Mouse (Mus musculus) CH12.LX (cell line): ENCODE measurements around the gene Triobp. TPM values are rescaled to one million over a fixed set of nuclear protein-coding genes. Genes with fewer than 3 reads are reported as not detected.

Experiments
- DNase-seq: peaks from one replicate; pipeline ENCODE4 v3.0.0-alpha.2; 2013; ENCODE audit errors: extremely low read depth
- H3K27ac ChIP-seq: 2 replicates; pipeline ENCODE4 v1.5.1; 2012; ENCODE audit warnings: low read depth, mild to moderate bottlenecking, control low read depth, moderate library complexity; ENCODE audit not compliant: insufficient read depth
- H3K27me3 ChIP-seq: replicated peaks from 2 replicates; pipeline ENCODE3; 2012; ENCODE audit warnings: inconsistent platforms
- H3K36me3 ChIP-seq, 2 experiments: replicated peaks in 1 of 2; 2 replicates each; pipeline versions ENCODE3 to v1.6.1; 2012; ENCODE audit warnings: inconsistent platforms in 1 of 2, low read length in 1 of 2, mild to moderate bottlenecking in 1 of 2, mixed read lengths in 1 of 2, moderate library complexity in 1 of 2; ENCODE audit not compliant: control insufficient read depth in 1 of 2, insufficient read depth in 1 of 2
- H3K4me1 ChIP-seq, 2 experiments: 2 replicates each; pipeline ENCODE4 v1.6.1; 2012; ENCODE audit warnings: inconsistent platforms in 1 of 2, moderate library complexity in 1 of 2; ENCODE audit not compliant: insufficient read depth in 2 of 2, control insufficient read depth in 1 of 2
- H3K4me2 ChIP-seq: 2 replicates; pipeline ENCODE4 v1.6.1; 2012; ENCODE audit warnings: low read depth, mild to moderate bottlenecking, control low read depth; ENCODE audit not compliant: poor library complexity, insufficient read depth, severe bottlenecking
- H3K4me3 ChIP-seq, 3 experiments: fragments of 150-350 bp in 1 of 3; sonication (generic) in 1 of 3; replicated peaks in 1 of 3; 2 replicates each; pipeline versions ENCODE3 to v1.5.1; 2011 to 2012; ENCODE audit warnings: low read depth in 2 of 3, low read length in 2 of 3, mild to moderate bottlenecking in 2 of 3, moderate library complexity in 2 of 3, control low read depth in 1 of 3, improper control_type of control experiment in 1 of 3, inconsistent platforms in 1 of 3, mixed read lengths in 1 of 3; ENCODE audit not compliant: poor library complexity in 1 of 3
- H3K79me2 ChIP-seq: replicated peaks from 2 replicates; pipeline ENCODE4 v1.6.1; 2012; ENCODE audit warnings: mild to moderate bottlenecking, moderate library complexity; ENCODE audit not compliant: control insufficient read depth, poor library complexity, insufficient read depth, severe bottlenecking; ENCODE audit errors: extremely low read depth
- H3K9ac ChIP-seq: 2 replicates; pipeline ENCODE4 v1.6.1; 2012; ENCODE audit warnings: low read depth, mild to moderate bottlenecking, control low read depth, moderate library complexity; ENCODE audit not compliant: insufficient read depth
- H3K9me3 ChIP-seq: replicated peaks from 2 replicates; pipeline ENCODE3; 2012; ENCODE audit warnings: low read length, inconsistent platforms, mixed read lengths
- BHLHE40 ChIP-seq: IDR thresholded peaks from 2 replicates; pipeline ENCODE4 v1.6.1; 2011; ENCODE audit warnings: mild to moderate bottlenecking, low read depth, low read length, improper control_type of control experiment
- CHD2 ChIP-seq: IDR thresholded peaks from 2 replicates; pipeline ENCODE4 v1.6.1; 2011; ENCODE audit warnings: low read length, improper control_type of control experiment
- CTCF ChIP-seq, 2 experiments: IDR thresholded peaks in 1 of 2; conservative IDR thresholded peaks in 1 of 2; 2 replicates each; pipeline ENCODE4 v1.5.1; 2011 to 2012; ENCODE audit warnings: low read depth in 2 of 2, low read length in 2 of 2, improper control_type of control experiment in 1 of 2, inconsistent platforms in 1 of 2, mild to moderate bottlenecking in 1 of 2, moderate library complexity in 1 of 2
- ELF1 ChIP-seq: IDR thresholded peaks from 2 replicates; pipeline ENCODE4 v1.6.1; 2014; ENCODE audit warnings: low read depth, mild to moderate bottlenecking, inconsistent platforms, low read length, improper control_type of control experiment
- HCFC1 ChIP-seq: IDR thresholded peaks from 2 replicates; pipeline ENCODE4 v1.6.1; 2012; ENCODE audit warnings: low read depth, mild to moderate bottlenecking, inconsistent platforms, low read length, improper control_type of control experiment
- JUN ChIP-seq: IDR thresholded peaks from 2 replicates; pipeline ENCODE4 v1.6.1; 2011; ENCODE audit warnings: low read depth, mild to moderate bottlenecking, low read length, improper control_type of control experiment, moderate library complexity; ENCODE audit not compliant: insufficient read depth
- JUND ChIP-seq: conservative IDR thresholded peaks from 2 replicates; pipeline ENCODE4 v1.6.1; 2011; ENCODE audit warnings: low read depth, low read length, improper control_type of control experiment
- MXI1 ChIP-seq: IDR thresholded peaks from 2 replicates; pipeline ENCODE4 v1.6.1; 2011; ENCODE audit warnings: mild to moderate bottlenecking, low read depth, low read length, improper control_type of control experiment
- MYC ChIP-seq: IDR thresholded peaks from 2 replicates; pipeline ENCODE4 v1.6.1; 2011; ENCODE audit warnings: low read depth, mild to moderate bottlenecking, improper control_type of control experiment, low read length
- PAX5 ChIP-seq: IDR thresholded peaks from 2 replicates; pipeline ENCODE4 v1.6.1; 2012; ENCODE audit warnings: low read length, inconsistent platforms, mixed read lengths
- POLR2A ChIP-seq: IDR thresholded peaks from 2 replicates; pipeline ENCODE4 v1.6.1; 2011; ENCODE audit warnings: low read depth, mild to moderate bottlenecking, improper control_type of control experiment, low read length
- RAD21 ChIP-seq: IDR thresholded peaks from 2 replicates; pipeline ENCODE4 v1.6.1; 2011; ENCODE audit warnings: low read depth, mild to moderate bottlenecking, low read length, improper control_type of control experiment, moderate library complexity
- RCOR1 ChIP-seq: conservative IDR thresholded peaks from 2 replicates; pipeline ENCODE4 v1.6.1; 2012; ENCODE audit warnings: low read depth, mild to moderate bottlenecking, inconsistent platforms, low read length, improper control_type of control experiment
- SMC3 ChIP-seq: IDR thresholded peaks from 2 replicates; pipeline ENCODE4 v1.6.1; 2011; ENCODE audit warnings: low read depth, low read length, improper control_type of control experiment
- USF1 ChIP-seq: IDR thresholded peaks from 2 replicates; pipeline ENCODE4 v1.6.1; 2014; ENCODE audit warnings: low read depth, mild to moderate bottlenecking, inconsistent platforms, low read length, improper control_type of control experiment
- ZC3H11A ChIP-seq: IDR thresholded peaks from 2 replicates; pipeline ENCODE4 v1.6.1; 2012; ENCODE audit warnings: low read depth, mild to moderate bottlenecking, inconsistent platforms, low read length, improper control_type of control experiment
- dilution Hi-C: fragments of 300-500 bp; cut with MboI; formaldehyde crosslinking; loops from 2 replicates; pipeline ENCODE4 v1.14.3; 2020; ENCODE audit warnings: low sequenced_read_pairs; ENCODE audit not compliant: extremely low pct_unique_long_range_greater_than_20kb, extremely low pct_ligation_motif_present
- in situ Hi-C: fragments of 300-500 bp; cut with MboI; formaldehyde crosslinking; loops from 3 replicates; pipeline ENCODE4 v1.14.3; 2019; ENCODE audit warnings: low sequenced_read_pairs, low pct_ligation_motif_present, low pct_unique_long_range_greater_than_20kb, mixed read lengths
- polyA plus RNA-seq: library from polyadenylated mRNA; unstranded; fragments of >175 nt; gene quantifications from 2 replicates; pipeline ENCODE4 v1.2.1, GENCODE M21; 2012; ENCODE audit warnings: low read depth; ENCODE audit not compliant: insufficient read length
- total RNA-seq, 2 experiments: library from RNA; depleted of rRNA; stranded (reverse); fragments of 300-350 nt in 1 of 2; fragments of >200 nt in 1 of 2; gene quantifications; 2 replicates each; pipeline ENCODE4 v1.2.3; 2012 to 2014

The Triobp gene
- total and polyA plus RNA-seq, 3 experiments = 11.5 to 31.0 (median 25.5) TPM

DNA sequence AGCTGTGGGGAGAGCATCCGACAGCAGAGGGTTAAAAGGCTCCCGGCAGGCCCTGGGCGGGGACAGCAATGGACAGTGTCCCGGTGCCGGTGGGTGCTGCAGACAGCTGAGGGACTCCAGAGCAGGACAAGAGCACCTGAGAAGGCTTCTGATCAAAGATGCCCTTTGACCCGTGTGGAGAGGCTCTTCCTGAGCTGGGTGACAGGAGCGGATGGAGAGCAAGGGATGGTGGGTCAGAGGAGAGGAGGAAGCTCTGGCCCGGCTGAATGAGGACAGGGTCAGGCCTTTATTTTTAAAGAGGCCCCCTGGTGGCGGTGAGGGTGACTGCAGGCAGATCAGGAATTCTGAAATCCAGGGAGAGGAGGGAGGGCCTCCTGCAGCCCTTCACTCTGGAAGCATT lies 4.9 kb upstream of the Triobp start:
- H3K36me3 ChIP-seq = peaks cover 37 to 55% of the 10 kb centered on the region in 2 experiments
- no peaks in the 10 kb centered on the region for H3K79me2 ChIP-seq
- H3K4me2 ChIP-seq = no peak overlapping the region
- in situ Hi-C loops (no loop called here), dilution Hi-C loops (no loop called here)
- no peak for DNase-seq
- H3K4me1 ChIP-seq = no peaks in the 10 kb centered on the region
- H3K9me3 ChIP-seq = no peaks in the 10 kb centered on the region
- H3K27ac ChIP-seq = no peak overlapping the region
- peak; percentile 49 to 80 for TF ChIP-seq CTCF (conservative IDR thresholded peaks at IDR 0.05 in 1 of 2, IDR thresholded peaks at IDR 0.05 in 1 of 2; ENCODE audit: low read depth in 2 of 2, low read length in 2 of 2)
- peak; percentile 78 for TF ChIP-seq SMC3
- TF ChIP-seq ELF1 = 0 out of 2 replicates have a peak, but pooled peaks have one; percentile 16
- TF ChIP-seq RAD21 = peak; percentile 38
- no peak for TF ChIP-seq BHLHE40
- TF ChIP-seq USF1 = no peak
- no peak for TF ChIP-seq JUN
- H3K4me3 ChIP-seq = no peak overlapping the region
- no peak overlapping the region for H3K9ac ChIP-seq
- peaks cover 2% of the 10 kb centered on the region for H3K27me3 ChIP-seq

DNA sequence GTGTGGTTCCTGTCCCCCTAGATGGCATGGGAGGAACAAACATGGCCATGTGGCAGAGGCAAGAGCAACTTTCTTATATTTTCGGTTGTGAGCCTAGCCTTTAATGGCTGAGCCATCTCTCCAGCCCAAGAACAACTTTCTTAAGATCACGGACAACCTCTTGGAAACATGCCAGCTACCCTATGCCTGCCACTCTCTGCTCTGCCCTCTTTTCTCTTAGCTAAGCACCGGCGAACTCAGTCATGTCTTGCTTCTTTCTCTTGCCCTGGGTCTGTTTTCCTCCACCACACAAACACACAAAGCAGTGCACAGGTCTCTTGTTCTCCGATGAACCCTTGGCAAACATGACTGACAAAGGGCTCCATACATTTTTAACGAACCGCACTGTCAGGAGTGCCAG lies 1.3 kb upstream of the Triobp start:
- in situ Hi-C loops (loop anchor here (5.0 kb wide), 1 partner anchor 39 kb away; no protein-coding TSS in a partner anchor), dilution Hi-C loops (no loop called here)
- H3K9ac ChIP-seq = no peak overlapping the region
- H3K27me3 ChIP-seq = peaks cover 2% of the 10 kb centered on the region
- no peak for DNase-seq
- no peaks in the 10 kb centered on the region for H3K9me3 ChIP-seq
- TF ChIP-seq ZC3H11A (no peak), JUND (no peak), MXI1 (no peak), CTCF (conservative IDR thresholded peaks at IDR 0.05 in 1 of 2, IDR thresholded peaks at IDR 0.05 in 1 of 2; ENCODE audit: low read depth in 2 of 2, low read length in 2 of 2) (no peak), RCOR1 (no peak), CHD2 (no peak), HCFC1 (no peak), SMC3 (no peak), POLR2A (no peak), PAX5 (no peak), MYC (no peak), USF1 (no peak)
- peaks cover 0 to 4% of the 10 kb centered on the region in 2 experiments; a peak in 2 of 4 replicates for H3K4me1 ChIP-seq
- H3K27ac ChIP-seq = no peak overlapping the region
- H3K79me2 ChIP-seq = no peaks in the 10 kb centered on the region
- peaks cover 4 to 19% of the 10 kb centered on the region in 2 experiments for H3K36me3 ChIP-seq
- no peak overlapping the region for H3K4me3 ChIP-seq
- H3K4me2 ChIP-seq = no peak overlapping the region
